Mouse (Mus musculus) brain, embryonic 18.5 days (tissue): Measurements from ENCODE around the gene Syt10.
"Not testable (repeated sequence)": the region's sequence is repeated elsewhere in the genome, so short reads cannot be mapped to it uniquely, and the experiment has no call there.

ENCODE experiments used
- DNase-seq: peaks from one replicate; pipeline ENCODE4 v3.0.0-alpha.2; 2012; ENCODE audit warnings: low read depth, low spot score

Syt10 gene

DNA sequence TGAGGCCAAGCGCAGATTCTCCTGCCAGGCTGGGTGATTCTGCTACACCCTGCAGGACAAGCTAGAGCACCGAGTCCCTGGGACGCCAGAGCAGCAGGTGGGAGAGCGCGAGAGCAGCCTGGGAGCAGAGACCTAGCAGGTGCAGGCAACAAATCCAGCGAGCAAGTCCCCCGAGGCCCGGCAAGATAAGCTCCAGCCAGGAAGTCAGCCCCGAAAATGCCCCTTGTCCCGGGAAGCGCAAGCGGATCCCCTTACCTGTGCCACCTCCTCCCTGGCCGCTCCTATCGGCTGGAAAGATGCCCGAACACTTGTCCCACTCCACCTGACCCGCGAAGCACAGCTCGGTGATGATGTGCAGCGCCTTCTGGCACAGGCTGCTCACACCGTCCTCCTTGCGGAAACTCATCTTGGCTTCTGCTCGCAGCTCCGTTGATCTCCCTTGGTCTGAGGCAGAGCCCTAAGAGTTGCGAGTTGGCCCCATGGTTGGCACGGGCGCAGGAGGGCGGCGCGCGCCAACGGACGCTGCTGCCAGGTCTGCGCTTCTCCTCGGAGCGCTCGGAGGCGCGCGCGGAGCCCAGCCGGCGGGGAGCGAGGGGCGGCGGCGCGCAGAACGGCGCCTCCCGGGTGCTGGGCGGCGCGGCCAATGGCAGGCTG is at the start of gene Syt10:
Gene Syt10 (minus strand): TSS at position 497 of the 654 bp plus-strand sequence.
- peak; percentile 10 for DNase-seq

DNA sequence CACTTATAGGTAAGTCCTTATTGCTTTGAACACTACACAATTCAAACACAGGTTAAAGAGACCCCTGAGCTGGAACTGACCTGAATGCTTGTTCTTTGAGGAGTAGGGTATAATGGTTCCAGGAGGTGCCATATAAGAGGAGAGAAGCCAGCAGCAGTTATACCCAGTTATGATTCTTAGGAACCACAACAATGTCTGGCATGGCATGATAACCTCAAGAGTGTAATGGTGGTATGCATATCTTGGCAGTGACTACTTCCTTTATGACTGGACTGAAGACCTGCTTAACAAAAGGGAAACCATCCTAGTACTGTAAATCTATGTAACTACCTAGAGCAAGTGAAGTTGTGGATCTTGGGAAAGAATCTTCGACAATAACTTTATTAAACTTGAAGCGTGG is 42.1 kb upstream of the Syt10 start:
- no peak for DNase-seq

DNA sequence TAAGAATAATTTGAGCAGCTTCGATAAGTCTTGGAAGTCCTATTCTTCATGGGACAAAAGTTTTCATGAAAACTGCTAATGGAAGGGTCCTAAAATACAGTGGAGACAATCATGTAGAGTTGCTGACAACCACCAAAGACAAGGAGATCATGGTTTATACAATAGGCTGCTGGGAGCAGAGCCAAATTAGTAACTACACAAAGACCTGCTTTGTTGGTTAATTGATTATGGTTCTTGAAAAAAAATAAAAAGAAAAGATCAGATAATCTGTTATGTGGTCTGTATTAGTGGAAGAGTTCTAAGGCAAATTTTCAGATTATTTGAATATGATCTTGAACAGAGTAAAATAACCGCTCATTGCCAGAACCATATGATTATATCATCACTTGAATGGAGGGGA is 37.3 kb upstream of the Syt10 start:
- DNase-seq: no peak

DNA sequence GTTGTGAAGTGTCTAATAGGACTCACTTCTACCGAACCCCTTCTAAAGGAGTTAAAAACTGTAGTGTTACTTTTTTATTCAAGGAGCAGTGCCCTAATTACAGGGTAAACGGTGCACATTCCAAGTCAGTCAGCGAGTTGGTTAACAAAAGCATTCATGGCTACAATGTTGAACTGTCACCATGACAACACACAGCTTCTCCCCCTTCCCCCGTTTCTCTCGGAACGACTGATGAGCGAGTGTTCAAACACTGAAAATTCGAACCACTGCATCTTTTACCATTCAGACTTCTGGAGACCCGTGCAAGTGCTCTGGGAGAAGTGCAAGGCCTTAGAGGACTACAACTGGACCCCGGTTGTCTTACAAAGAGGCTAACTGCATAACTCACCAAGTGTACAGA is 25.6 kb downstream of the Syt10 start:
- no peak for DNase-seq

DNA sequence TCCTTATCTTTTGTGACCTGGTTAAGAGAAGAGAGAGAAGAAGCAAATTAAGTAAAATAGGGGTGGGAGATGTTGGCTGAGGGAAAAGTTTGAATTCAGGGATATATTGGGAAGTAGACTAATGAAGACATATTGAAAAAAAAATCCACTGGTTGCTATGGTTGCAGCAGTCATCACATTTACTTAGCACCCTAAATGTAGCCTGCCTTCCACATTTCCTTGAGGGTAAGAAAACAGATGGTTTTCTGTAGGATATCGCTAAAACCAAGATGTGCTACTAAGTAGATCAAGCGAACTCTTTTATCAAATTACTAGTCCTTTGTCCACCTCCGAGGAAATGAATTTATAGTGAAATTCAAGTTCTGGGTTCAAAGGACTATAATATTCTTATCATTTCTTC is 37.2 kb downstream of the Syt10 start:
- no peak for DNase-seq

DNA sequence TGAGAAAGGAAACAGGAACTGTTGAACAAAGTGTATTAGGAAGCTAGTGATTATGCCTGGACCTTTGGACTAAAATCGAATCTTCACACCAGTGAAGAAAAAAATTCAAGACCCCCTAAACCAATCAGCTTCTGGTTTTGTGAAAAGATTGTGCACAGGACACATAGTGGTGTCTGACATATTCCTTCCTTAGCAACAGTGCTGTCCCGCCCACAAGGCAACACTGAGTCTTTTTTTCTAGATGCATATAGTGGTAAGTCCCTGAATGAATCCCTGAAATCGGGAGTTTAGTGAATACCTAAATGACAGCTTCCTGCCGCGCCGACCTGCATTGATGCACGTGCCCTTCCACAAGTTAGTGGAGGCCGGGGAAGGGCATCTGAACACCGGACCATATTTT is 61.7 kb downstream of the Syt10 start:
- no peak for DNase-seq

DNA sequence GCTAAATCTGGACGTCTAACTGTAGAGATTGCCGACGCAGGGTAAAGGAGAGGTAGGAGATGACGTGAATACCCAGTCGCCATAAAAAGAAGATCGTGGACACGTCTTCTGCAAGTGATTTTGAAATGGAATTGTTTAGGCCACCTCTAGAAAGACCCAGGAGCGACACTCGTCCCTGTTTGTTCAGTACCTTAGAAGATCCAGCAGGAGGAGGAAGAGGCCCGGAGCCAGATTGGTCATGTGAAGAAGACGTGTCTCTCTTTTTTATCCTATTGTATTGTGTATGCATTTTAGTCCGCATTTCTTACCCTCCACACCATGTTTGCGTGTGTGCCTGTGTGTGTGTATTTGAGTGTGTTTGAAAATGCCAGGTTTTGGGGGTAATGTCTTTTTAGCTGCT is 75.6 kb downstream of the Syt10 start:
- DNase-seq: not testable (repeated sequence)

DNA sequence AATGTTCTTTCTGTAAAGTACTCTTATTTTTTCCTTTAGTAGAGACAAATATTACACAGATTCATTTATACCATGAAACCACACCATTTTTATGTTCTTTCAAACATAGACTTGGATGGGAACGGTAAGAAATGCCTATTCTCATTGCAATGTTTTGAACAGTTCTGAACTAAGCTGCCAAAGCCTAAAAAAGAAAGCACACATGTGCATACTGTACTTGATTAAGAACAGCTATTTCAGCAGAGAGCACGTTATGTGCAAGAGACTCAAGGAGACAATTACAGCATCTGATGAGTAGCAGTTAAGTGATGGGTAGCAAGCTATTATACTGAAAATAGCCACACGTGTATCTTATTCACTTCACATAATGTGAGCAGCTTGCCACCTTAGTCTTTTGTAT is 108.0 kb downstream of the Syt10 start:
- no peak for DNase-seq
